ENCODE assay signal across 10 mouse cellular contexts in genomic region chr11:84072904-84073651, GRCm38 (mm10). TPM values are rescaled to one million over a fixed set of nuclear protein-coding genes. Genes with fewer than 3 reads are reported as not detected.
A peak's percentile ranks its signal among the peaks of the same experiment; 100 is the strongest.
DNase-seq lines count a peak whose midpoint lies in the region; ATAC-seq lines count a peak whose summit lies in the region.
"Had no signal": no experiment of that assay in that cellular context is flagged by ENCODE, and none has a peak within 500 bp of the region (broad histone marks: within the 10 kb centered on the region; RNA-seq: fewer than 3 reads in every experiment).

No protein-coding gene starts in this region.

- peak overlapping the region; percentile 26; the same call in 1 of the 2 replicates for H3K4me3 ChIP-seq in embryonic facial prominence, embryonic 10.5 days
- H3K4me3 ChIP-seq in kidney, embryonic 14.5 days (ENCODE audit: low read length) = no peak overlapping the region
- H3K4me3 ChIP-seq: heart, embryonic 13.5 days; midbrain, embryonic 12.5 days had no signal

- peak overlapping the region; percentile 54 for H3K27ac ChIP-seq in embryonic facial prominence, embryonic 10.5 days (replicated peaks)
- peak overlapping the region; percentile 59; the same call in 1 of the 2 replicates for H3K27ac ChIP-seq in kidney, embryonic 14.5 days (ENCODE audit: low read depth, low read length)
- H3K27ac ChIP-seq: heart, embryonic 13.5 days; midbrain, embryonic 12.5 days had no signal

- no peak overlapping the region for H3K9ac ChIP-seq in kidney, embryonic 14.5 days (ENCODE audit: low read depth, low read length)
- H3K9ac ChIP-seq: heart, embryonic 13.5 days; midbrain, embryonic 12.5 days had no signal

- peaks cover 28% of the 10 kb centered on the region for H3K4me1 ChIP-seq in embryonic facial prominence, embryonic 10.5 days
- H3K4me1 ChIP-seq in kidney, embryonic 14.5 days (ENCODE audit: control insufficient read depth, insufficient read depth, low read length) = peaks cover 12% of the 10 kb centered on the region

- H3K4me2 ChIP-seq in kidney, embryonic 14.5 days (replicated peaks; ENCODE audit: low read depth, low read length) = 0 out of 2 replicates have a peak overlapping the region, but pooled peaks have one; percentile 2
- H3K4me2 ChIP-seq: heart, embryonic 13.5 days; midbrain, embryonic 12.5 days had no signal

- H3K36me3 ChIP-seq in embryonic facial prominence, embryonic 10.5 days (replicated peaks) = peaks cover under 1% of the 10 kb centered on the region
- H3K36me3 ChIP-seq in kidney, embryonic 14.5 days (ENCODE audit: control insufficient read depth, insufficient read depth, low read length) = no peaks in the 10 kb centered on the region
- H3K36me3 ChIP-seq: heart, embryonic 13.5 days; midbrain, embryonic 12.5 days had no signal

- peak; percentile 31 for DNase-seq in kidney, adult 18-20 months
- DNase-seq in kidney, adult 11 months = no peak
- peak; percentile 67 for DNase-seq in embryonic facial prominence, embryonic 10.5 days (ENCODE audit: low spot score)
- DNase-seq in right cerebral cortex, postnatal 14 days = peak; percentile 38
- DNase-seq in urinary bladder, postnatal 4 days (ENCODE audit: low spot score in 2 of 2) = no peak
- no peak for DNase-seq in urinary bladder, postnatal 10 days (ENCODE audit: low spot score)
- no peak for DNase-seq in thymus, postnatal 36 days

- ATAC-seq in kidney, embryonic 14.5 days (ENCODE audit: low FRiP score, low TSS enrichment) = no peak

- peaks cover 32% of the 10 kb centered on the region for H3K27me3 ChIP-seq in embryonic facial prominence, embryonic 10.5 days (replicated peaks; ENCODE audit: low read depth, poor library complexity, severe bottlenecking)
- peaks cover 5% of the 10 kb centered on the region; the same call in 1 of the 2 replicates for H3K27me3 ChIP-seq in kidney, embryonic 14.5 days (ENCODE audit: control insufficient read depth, insufficient read depth, low read length)

- H3K9me3 ChIP-seq in embryonic facial prominence, embryonic 10.5 days = no peaks in the 10 kb centered on the region
- H3K9me3 ChIP-seq in kidney, embryonic 14.5 days (ENCODE audit: control insufficient read depth, low read length) = no peaks in the 10 kb centered on the region
- H3K9me3 ChIP-seq: heart, embryonic 13.5 days; midbrain, embryonic 12.5 days had no signal

- 46% methylated on average over 9 of the region's 9 CpGs for WGBS in embryonic facial prominence, embryonic 10.5 days
- 33% methylated on average over 9 of the region's 9 CpGs for WGBS in kidney, embryonic 14.5 days

RNA-seq across cellular contexts. Expression of gene Dusp14, which starts 4.0 kb away (rescaled TPM):
- 7.3 and 9.4 TPM in 2 replicates for polyA plus RNA-seq in embryonic facial prominence, embryonic 10.5 days (2016; fragmentation: Nextera tagmentation; extraction: Ambion mirVana)
- polyA plus RNA-seq in kidney, embryonic 14.5 days (2014; fragmentation: Nextera tagmentation; extraction: Ambion mirVana) = 19.8 and 21.4 TPM in 2 replicates

RNA-seq across cellular contexts. Expression of gene Tada2a, which starts 56.3 kb away (rescaled TPM):
- 41.3 TPM in 2 replicates for polyA plus RNA-seq in embryonic facial prominence, embryonic 10.5 days (2016; fragmentation: Nextera tagmentation; extraction: Ambion mirVana)
- polyA plus RNA-seq in kidney, embryonic 14.5 days (2014; fragmentation: Nextera tagmentation; extraction: Ambion mirVana) = 31.1 and 35.7 TPM in 2 replicates

RNA-seq across cellular contexts. Expression of gene Acaca, which starts 56.4 kb away (rescaled TPM):
- 21.7 and 26.2 TPM in 2 replicates for polyA plus RNA-seq in embryonic facial prominence, embryonic 10.5 days (2016; fragmentation: Nextera tagmentation; extraction: Ambion mirVana)
- 11.9 and 18.1 TPM in 2 replicates for polyA plus RNA-seq in kidney, embryonic 14.5 days (2014; fragmentation: Nextera tagmentation; extraction: Ambion mirVana)

Comparison
In these comparisons a context has a peak if more than half of its experiments do, and no peak if none do; other contexts are left out.
1. DNase-seq: peak in kidney, adult 18-20 months (single experiment), embryonic facial prominence, embryonic 10.5 days (single experiment) and right cerebral cortex, postnatal 14 days (single experiment); none in kidney, adult 11 months (single experiment), urinary bladder, postnatal 4 days (0 of 2), urinary bladder, postnatal 10 days (single experiment) and thymus, postnatal 36 days (0 of 2).